Mouse (Mus musculus) megakaryocyte-erythroid progenitor cell, adult 5 weeks (primary cell): ENCODE results near the gene Hsf5. TPM values are rescaled to one million over a fixed set of nuclear protein-coding genes. Genes with fewer than 3 reads are reported as not detected.

ENCODE experiments used
- polyA plus RNA-seq: library from polyadenylated mRNA; stranded (reverse); fragments of >175 nt; gene quantifications from 2 replicates; pipeline ENCODE4 v1.2.3, GENCODE M21; 2012

The Hsf5 gene
- polyA plus RNA-seq = 0.01 TPM in 1 of 2 replicates, not detected in the other

DNA sequence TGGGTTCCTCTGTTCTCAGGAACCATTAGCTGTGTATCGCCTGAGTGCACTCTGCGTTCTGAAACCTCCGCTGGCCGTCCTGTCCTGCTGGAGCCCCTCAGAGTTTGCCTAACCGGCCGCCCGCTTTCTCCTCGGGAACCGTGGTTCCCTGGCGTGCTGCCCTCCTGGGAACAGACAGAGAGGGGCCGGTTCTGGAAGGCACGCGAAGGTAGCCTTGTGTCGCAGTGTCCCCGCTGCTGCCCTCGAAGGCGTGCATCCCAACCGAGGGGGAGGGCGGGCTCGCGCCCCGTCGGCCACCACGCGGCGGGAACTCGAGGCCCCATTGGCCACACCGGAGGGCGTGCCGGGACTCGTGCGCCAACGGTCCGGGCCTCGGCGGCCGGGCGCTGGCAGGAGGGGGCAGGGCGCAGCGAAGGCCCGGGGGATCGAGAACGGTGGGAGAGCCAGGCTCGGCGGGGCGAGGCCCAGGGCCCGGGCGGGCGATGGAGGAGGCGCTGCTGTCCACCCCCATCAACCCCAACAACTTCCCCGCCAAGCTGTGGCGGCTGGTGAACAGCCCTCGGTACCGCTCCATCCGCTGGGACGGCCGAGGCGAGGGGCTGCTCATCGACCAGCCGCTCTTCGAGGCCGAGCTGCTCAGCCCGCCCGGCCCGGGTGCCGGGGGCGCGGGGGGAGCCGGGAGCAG, at the start of gene Hsf5:
Gene Hsf5, plus strand, starts transcription at position 375 of the 685 bp plus-strand sequence.

DNA sequence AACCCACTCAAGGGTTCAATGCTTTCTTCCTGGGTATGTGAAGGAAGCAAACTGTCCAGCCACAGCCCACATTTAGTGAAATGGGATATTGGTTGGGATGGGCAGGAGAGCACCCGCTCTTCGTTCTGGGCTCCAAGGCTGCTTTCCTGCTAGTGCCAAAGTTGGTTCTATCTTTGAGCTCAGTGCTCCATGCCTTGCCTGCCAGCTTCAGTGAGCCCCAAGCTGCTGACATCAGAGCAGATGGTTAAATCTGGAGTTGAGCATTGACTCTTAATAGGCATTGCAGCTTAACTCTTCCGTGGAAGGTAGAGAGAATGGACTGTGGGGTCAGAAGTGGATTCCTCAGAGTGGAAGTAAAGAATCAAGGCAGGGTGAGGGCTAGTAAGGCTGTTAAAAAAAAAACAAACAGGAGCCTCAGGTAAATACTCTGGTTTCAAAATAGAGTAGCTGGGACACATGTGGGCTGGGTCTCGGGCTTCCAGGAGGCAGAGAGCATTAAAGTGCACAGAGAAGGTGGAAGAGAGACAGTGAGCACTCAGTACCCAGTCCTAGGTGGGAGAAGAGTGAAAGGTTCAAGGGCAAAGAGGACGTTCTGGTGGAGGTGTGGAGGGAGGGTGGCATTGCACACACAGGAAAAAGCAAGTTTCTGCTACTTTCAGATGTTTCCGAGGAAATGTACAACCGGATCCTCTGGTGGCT, 48.6 kb upstream of the Hsf5 start, which contains the start of gene Sept4:
Gene Sept4, plus strand, starts transcription at position 649 of the 699 bp plus-strand sequence.

DNA sequence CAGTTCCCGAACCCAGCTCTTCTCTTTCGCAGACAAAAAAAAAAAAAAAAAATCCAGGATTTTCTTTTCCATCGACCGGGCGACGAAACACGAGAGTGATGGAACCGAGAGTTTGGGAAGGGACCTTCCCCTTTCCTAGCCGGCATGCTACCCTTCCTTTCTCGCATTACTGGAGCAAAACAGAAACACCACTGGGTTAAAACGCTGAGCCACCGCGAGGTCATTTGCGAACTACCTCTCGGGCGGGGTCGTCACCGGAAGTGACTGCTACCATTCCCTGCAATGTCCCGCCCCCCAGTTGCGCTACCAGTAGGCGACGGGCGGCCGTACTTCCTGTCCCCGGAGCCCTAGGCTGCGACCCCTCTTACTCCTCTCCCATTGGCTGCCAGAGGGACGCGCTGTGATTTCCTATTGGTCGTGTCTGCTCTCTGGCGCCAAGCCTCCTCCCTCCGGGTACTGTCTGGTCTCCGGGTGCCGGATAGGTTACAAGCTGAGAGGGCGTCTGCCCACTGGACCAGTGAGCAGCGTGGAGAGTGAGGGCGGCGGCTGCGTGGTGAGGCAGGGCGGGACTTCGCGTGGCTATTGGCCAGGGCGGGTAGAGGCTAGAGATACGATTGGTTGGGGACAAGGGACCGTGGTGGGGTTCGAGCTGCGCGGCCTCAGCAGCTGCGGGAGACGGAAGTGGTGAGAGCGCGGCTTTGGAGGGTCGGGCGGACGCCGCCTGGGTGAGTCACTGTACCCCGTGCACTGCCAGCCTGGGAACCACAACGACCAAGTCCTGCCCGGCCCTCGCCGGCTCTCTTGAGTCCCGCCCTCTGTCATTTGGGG, 25.2 kb upstream of the Hsf5 start, which contains the start of gene Mtmr4:
Gene Mtmr4, plus strand, starts transcription at position 637 of the 828 bp plus-strand sequence.

DNA sequence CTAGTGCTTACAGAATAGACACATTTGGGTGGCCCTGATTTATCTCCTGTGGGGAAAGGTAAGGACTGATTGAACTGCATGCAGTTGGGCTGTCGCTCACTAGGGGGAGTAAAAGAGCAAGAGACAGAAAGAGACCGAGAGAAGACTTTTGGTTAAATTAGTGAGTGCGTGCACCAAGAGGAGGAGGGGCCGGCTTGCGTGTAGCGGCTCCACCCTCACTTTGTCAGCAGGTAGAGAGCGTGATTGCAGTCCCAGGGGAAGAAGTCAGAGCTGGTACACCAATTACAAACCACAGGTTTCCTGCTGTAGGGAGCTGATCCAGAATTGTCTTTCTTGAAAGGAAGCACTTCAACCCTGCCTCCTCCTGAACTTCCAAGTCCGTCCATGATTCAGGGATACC, 45.4 kb downstream of the Hsf5 start, which contains the start of gene Rnf43:
Gene Rnf43, plus strand, starts transcription at position 316 of the 400 bp plus-strand sequence.

Other genes with a start within 250 kb of the Hsf5 start
- gene Rad51c, start 212.2 kb upstream of the Hsf5 start, polyA plus RNA-seq = 0.90 and 1.8 TPM in 2 replicates
- 0.01 TPM in 1 of 2 replicates, not detected in the other for gene Tex14, start 212.1 kb upstream of the Hsf5 start, polyA plus RNA-seq
- gene Gm11492, start 50.5 kb upstream of the Hsf5 start, polyA plus RNA-seq = not detected in 2 replicates
- gene Sept4, start 48.3 kb upstream of the Hsf5 start, polyA plus RNA-seq = 3.1 and 3.9 TPM in 2 replicates
- 13.7 and 14.9 TPM in 2 replicates for gene Mtmr4, start 25.0 kb upstream of the Hsf5 start, polyA plus RNA-seq
- gene Rnf43, start 45.6 kb downstream of the Hsf5 start, polyA plus RNA-seq = 1.6 and 3.4 TPM in 2 replicates
- 9.4 and 14.6 TPM in 2 replicates for gene Supt4a, start 120.4 kb downstream of the Hsf5 start, polyA plus RNA-seq
- gene Tspoap1, start 143.4 kb downstream of the Hsf5 start, polyA plus RNA-seq = 73.7 and 77.6 TPM in 2 replicates
- 6,503 and 9,975 TPM in 2 replicates for gene Mpo, start 176.4 kb downstream of the Hsf5 start, polyA plus RNA-seq
- not detected in 2 replicates for gene Lpo, start 211.1 kb downstream of the Hsf5 start, polyA plus RNA-seq
- gene Mks1, start 236.1 kb downstream of the Hsf5 start, polyA plus RNA-seq = 7.8 and 10.5 TPM in 2 replicates